8 mouse cellular contexts compared by ENCODE assay signal in genomic region chr19:7423656-7424030, GRCm38 (mm10). TPM values are rescaled to one million over a fixed set of nuclear protein-coding genes. Genes with fewer than 3 reads are reported as not detected.
DNase-seq lines count a peak whose midpoint lies in the region; ATAC-seq and TF ChIP-seq lines count a peak whose summit lies in the region.

No protein-coding gene starts in this region.

- H3K36me3 ChIP-seq in forebrain, embryonic 13.5 days (ENCODE audit: poor library complexity, severe bottlenecking): peaks cover 83% of the 10 kb centered on the region
- peaks cover 83% of the 10 kb centered on the region for H3K36me3 ChIP-seq in limb, embryonic 13.5 days

- 36% methylated on average over 16 of the region's 16 CpGs for WGBS in lung, adult 2 months
- 9% methylated on average over 16 of the region's 16 CpGs for WGBS in forebrain, embryonic 13.5 days
- WGBS in limb, embryonic 13.5 days: 33% methylated on average over 16 of the region's 16 CpGs
- 39% methylated on average over 16 of the region's 16 CpGs for WGBS in olfactory bulb, adult 2 months

- H3K9me3 ChIP-seq in forebrain, embryonic 13.5 days (replicated peaks): no peaks in the 10 kb centered on the region
- no peaks in the 10 kb centered on the region for H3K9me3 ChIP-seq in limb, embryonic 13.5 days

- peak overlapping the region; percentile 88 for H3K4me2 ChIP-seq in forebrain, embryonic 13.5 days
- H3K4me2 ChIP-seq in limb, embryonic 13.5 days (replicated peaks): peak overlapping the region; percentile 87

- TF ChIP-seq POLR2A in lung, adult 2 months (IDR thresholded peaks at IDR 0.05; ENCODE audit: borderline replicate concordance, extremely low read depth, low read depth, low read length): no peak
- no peak for TF ChIP-seq POLR2A in olfactory bulb, adult 2 months (IDR thresholded peaks at IDR 0.05; ENCODE audit: insufficient read depth, low read depth, low read length)

- peaks cover 7% of the 10 kb centered on the region for H3K4me1 ChIP-seq in lung, adult 2 months (ENCODE audit: control insufficient read depth, insufficient read depth, low read length)
- peaks cover 68% of the 10 kb centered on the region for H3K4me1 ChIP-seq in forebrain, embryonic 13.5 days
- H3K4me1 ChIP-seq in limb, embryonic 13.5 days: peaks cover 72% of the 10 kb centered on the region
- H3K4me1 ChIP-seq in olfactory bulb, adult 2 months (ENCODE audit: control insufficient read depth, insufficient read depth, low read length): peaks cover 37% of the 10 kb centered on the region

- no peak for DNase-seq in lung, adult 2 months
- DNase-seq in lung, postnatal 14 days: no peak
- no peak for DNase-seq in MN1 (ENCODE audit: low spot score)
- DNase-seq in adrenal gland, adult 18-20 months (ENCODE audit: low spot score in 2 of 2): no peak
- DNase-seq in ovary, postnatal 14 days (ENCODE audit: low spot score): no peak

- ATAC-seq in forebrain, embryonic 13.5 days: no peak
- ATAC-seq in limb, embryonic 13.5 days (ENCODE audit: low FRiP score, low read depth): no peak

- no peak for TF ChIP-seq CTCF in lung, adult 2 months (IDR thresholded peaks at IDR 0.05; ENCODE audit: insufficient read depth, low read length)
- TF ChIP-seq CTCF in olfactory bulb, adult 2 months (IDR thresholded peaks at IDR 0.05; ENCODE audit: insufficient read depth, low read depth, low read length): no peak

- no peaks in the 10 kb centered on the region for H3K27me3 ChIP-seq in forebrain, embryonic 13.5 days
- no peaks in the 10 kb centered on the region for H3K27me3 ChIP-seq in limb, embryonic 13.5 days

- peak overlapping the region; percentile 4 for H3K4me3 ChIP-seq in lung, adult 2 months (replicated peaks; ENCODE audit: extremely low read depth, low read depth, low read length)
- H3K4me3 ChIP-seq in forebrain, embryonic 13.5 days: peak overlapping the region; percentile 85
- peak overlapping the region; percentile 30 for H3K4me3 ChIP-seq in limb, embryonic 13.5 days
- H3K4me3 ChIP-seq in olfactory bulb, adult 2 months (ENCODE audit: insufficient read depth, low read depth, low read length): peak overlapping the region; percentile 27; the same call in 1 of the 2 replicates

- H3K9ac ChIP-seq in forebrain, embryonic 13.5 days: peak overlapping the region; percentile 99
- peak overlapping the region; percentile 62 for H3K9ac ChIP-seq in limb, embryonic 13.5 days

- peak overlapping the region; percentile 98 for H3K27ac ChIP-seq in forebrain, embryonic 13.5 days
- H3K27ac ChIP-seq in limb, embryonic 13.5 days: peak overlapping the region; percentile 39; the same call in 1 of the 2 replicates
- H3K27ac ChIP-seq in olfactory bulb, adult 2 months (ENCODE audit: insufficient read depth, low read depth, low read length): no peak overlapping the region

RNA-seq across cellular contexts. Expression of gene 2700081O15Rik, which starts 6.2 kb away (rescaled TPM):
- polyA plus RNA-seq in lung, adult 2 months (2012; rRNA removed): 26.2 and 36.7 TPM in 2 replicates
- polyA plus RNA-seq in forebrain, embryonic 13.5 days (2015; fragmentation: Nextera tagmentation; extraction: Ambion mirVana): 16.7 and 18.2 TPM in 2 replicates
- 10.0 and 10.5 TPM in 2 replicates for polyA plus RNA-seq in limb, embryonic 13.5 days (2015; fragmentation: Nextera tagmentation; extraction: Ambion mirVana)
- 113 TPM in 1 of 2 replicates, not detected in the other for polyA plus RNA-seq in olfactory bulb, adult 2 months (2012; ENCODE audit: insufficient read depth, insufficient read length, low replicate concordance, missing spikeins)
- 10 to 100 TPM; 17.1 to 20.0 TPM for total RNA-seq in adrenal gland, adult 18-20 months (2021)

RNA-seq across cellular contexts. Expression of gene Spindoc, which starts 40.8 kb away (rescaled TPM):
- polyA plus RNA-seq in lung, adult 2 months (2012; rRNA removed): 19.0 and 19.3 TPM in 2 replicates
- polyA plus RNA-seq in forebrain, embryonic 13.5 days (2015; fragmentation: Nextera tagmentation; extraction: Ambion mirVana): 42.1 and 47.5 TPM in 2 replicates
- polyA plus RNA-seq in limb, embryonic 13.5 days (2015; fragmentation: Nextera tagmentation; extraction: Ambion mirVana): 35.3 and 43.2 TPM in 2 replicates
- not detected in 2 replicates for polyA plus RNA-seq in olfactory bulb, adult 2 months (2012; ENCODE audit: insufficient read depth, insufficient read length, low replicate concordance, missing spikeins)
- 10 to 100 TPM; 19.9 to 22.7 TPM for total RNA-seq in adrenal gland, adult 18-20 months (2021)

RNA-seq across cellular contexts. Expression of gene Rtn3, which starts 59.4 kb away (rescaled TPM):
- polyA plus RNA-seq in lung, adult 2 months (2012; rRNA removed): 106 and 107 TPM in 2 replicates
- polyA plus RNA-seq in forebrain, embryonic 13.5 days (2015; fragmentation: Nextera tagmentation; extraction: Ambion mirVana): 395 and 428 TPM in 2 replicates
- 102 and 106 TPM in 2 replicates for polyA plus RNA-seq in limb, embryonic 13.5 days (2015; fragmentation: Nextera tagmentation; extraction: Ambion mirVana)
- 345 and 642 TPM in 2 replicates for polyA plus RNA-seq in olfactory bulb, adult 2 months (2012; ENCODE audit: insufficient read depth, insufficient read length, low replicate concordance, missing spikeins)
- 100 to 1,000 TPM; 137 to 151 TPM for total RNA-seq in adrenal gland, adult 18-20 months (2021)

Comparison
In these comparisons a context has a peak if more than half of its experiments do, and no peak if none do; other contexts are left out.
1. H3K4me3 ChIP-seq: peak in every context shown above with its lines; median percentile 85 in forebrain, embryonic 13.5 days; 30 in limb, embryonic 13.5 days; 27 in olfactory bulb, adult 2 months; 4 in lung, adult 2 months.